Mouse (Mus musculus): ENCODE data around the gene Mfn2. TPM values are rescaled to one million over a fixed set of nuclear protein-coding genes. Genes with fewer than 3 reads are reported as not detected.

Gene Mfn2
- total and polyA plus RNA-seq, 2 experiments from 2014 or later: 86.1 to 86.8 TPM

GRCm38 (mm10) chr4:147934611-147935010 is 30.1 kb upstream of the Mfn2 start:
- no peaks in the 10 kb centered on the region for H3K4me1 ChIP-seq (ENCODE audit: insufficient read depth, low read length)
- H3K9ac ChIP-seq (replicated peaks; ENCODE audit: low read length): no peak overlapping the region
- no peak for TF ChIP-seq CTCF (IDR thresholded peaks at IDR 0.05; ENCODE audit: low read depth)
- H3K9me3 ChIP-seq (ENCODE audit: low read length): no peaks in the 10 kb centered on the region
- H3K27ac ChIP-seq: no peak overlapping the region
- 78% methylated on average over 4 of the region's 4 CpGs for WGBS
- H3K4me3 ChIP-seq (ENCODE audit: low read length): no peak overlapping the region
- H3K36me3 ChIP-seq (ENCODE audit: insufficient read depth, low read length): no peaks in the 10 kb centered on the region
- no peaks in the 10 kb centered on the region for H3K27me3 ChIP-seq (ENCODE audit: insufficient read depth, low read length)
- H3K4me2 ChIP-seq (ENCODE audit: low read depth, low read length): no peak overlapping the region
- ATAC-seq (no peak), DNase-seq (ENCODE audit: low spot score) (no peak)

GRCm38 (mm10) chr4:147934134-147934533 is 29.6 kb upstream of the Mfn2 start:
- Histone ChIP-seq H3K27ac (no peak overlapping the region), H3K27me3 (ENCODE audit: insufficient read depth, low read length) (no peaks in the 10 kb centered on the region), H3K36me3 (ENCODE audit: insufficient read depth, low read length) (no peaks in the 10 kb centered on the region), H3K4me2 (ENCODE audit: low read depth, low read length) (no peak overlapping the region), H3K4me1 (ENCODE audit: insufficient read depth, low read length) (no peaks in the 10 kb centered on the region), H3K4me3 (ENCODE audit: low read length) (no peak overlapping the region), H3K9me3 (ENCODE audit: low read length) (no peaks in the 10 kb centered on the region), H3K9ac (replicated peaks; ENCODE audit: low read length) (no peak overlapping the region)
- 44% methylated on average over 3 of the region's 3 CpGs for WGBS
- DNase-seq (ENCODE audit: low spot score) (no peak), ATAC-seq (no peak)
- TF ChIP-seq CTCF (IDR thresholded peaks at IDR 0.05; ENCODE audit: low read depth): no peak

- Histone ChIP-seq H3K9ac (replicated peaks; ENCODE audit: low read length) (no peak overlapping the region), H3K4me1 (ENCODE audit: insufficient read depth, low read length) (no peaks in the 10 kb centered on the region), H3K27ac (no peak overlapping the region), H3K9me3 (ENCODE audit: low read length) (no peaks in the 10 kb centered on the region), H3K4me2 (ENCODE audit: low read depth, low read length) (no peak overlapping the region), H3K36me3 (ENCODE audit: insufficient read depth, low read length) (no peaks in the 10 kb centered on the region), H3K4me3 (ENCODE audit: low read length) (no peak overlapping the region), H3K27me3 (ENCODE audit: insufficient read depth, low read length) (no peaks in the 10 kb centered on the region)
- DNase-seq (ENCODE audit: low spot score) (no peak), ATAC-seq (no peak)
- no peak for TF ChIP-seq CTCF (IDR thresholded peaks at IDR 0.05; ENCODE audit: low read depth)
- 93% methylated on average over 14 of the region's 14 CpGs for WGBS
These were observed 26.4 kb upstream of the Mfn2 start for GRCm38 (mm10) chr4:147930946-147931345.

- Histone ChIP-seq H3K4me3 (ENCODE audit: low read length) (no peak overlapping the region), H3K36me3 (ENCODE audit: insufficient read depth, low read length) (no peaks in the 10 kb centered on the region), H3K4me2 (ENCODE audit: low read depth, low read length) (no peak overlapping the region), H3K9me3 (ENCODE audit: low read length) (no peaks in the 10 kb centered on the region), H3K4me1 (ENCODE audit: insufficient read depth, low read length) (no peaks in the 10 kb centered on the region), H3K27ac (no peak overlapping the region), H3K27me3 (ENCODE audit: insufficient read depth, low read length) (no peaks in the 10 kb centered on the region), H3K9ac (replicated peaks; ENCODE audit: low read length) (no peak overlapping the region)
- DNase-seq (ENCODE audit: low spot score) (no peak), ATAC-seq (peak; percentile 46)
- 63% methylated on average over 7 of the region's 7 CpGs for WGBS
- no peak for TF ChIP-seq CTCF (IDR thresholded peaks at IDR 0.05; ENCODE audit: low read depth)
These were observed 24.0 kb upstream of the Mfn2 start for GRCm38 (mm10) chr4:147928540-147928939.

GRCm38 (mm10) chr4:147928136-147928535 is 23.6 kb upstream of the Mfn2 start:
- no peak for TF ChIP-seq CTCF (IDR thresholded peaks at IDR 0.05; ENCODE audit: low read depth)
- Histone ChIP-seq H3K4me3 (ENCODE audit: low read length) (no peak overlapping the region), H3K36me3 (ENCODE audit: insufficient read depth, low read length) (no peaks in the 10 kb centered on the region), H3K4me2 (ENCODE audit: low read depth, low read length) (no peak overlapping the region), H3K27me3 (ENCODE audit: insufficient read depth, low read length) (no peaks in the 10 kb centered on the region), H3K9ac (replicated peaks; ENCODE audit: low read length) (no peak overlapping the region), H3K9me3 (ENCODE audit: low read length) (no peaks in the 10 kb centered on the region), H3K4me1 (ENCODE audit: insufficient read depth, low read length) (no peaks in the 10 kb centered on the region), H3K27ac (no peak overlapping the region)
- DNase-seq (ENCODE audit: low spot score) (no peak), ATAC-seq (peak; percentile 51)
- WGBS: 16% methylated on average over 8 of the region's 9 CpGs

- Histone ChIP-seq H3K27me3 (ENCODE audit: insufficient read depth, low read length) (no peaks in the 10 kb centered on the region), H3K4me2 (ENCODE audit: low read depth, low read length) (no peak overlapping the region), H3K9me3 (ENCODE audit: low read length) (no peaks in the 10 kb centered on the region), H3K27ac (no peak overlapping the region), H3K9ac (replicated peaks; ENCODE audit: low read length) (no peak overlapping the region), H3K36me3 (ENCODE audit: insufficient read depth, low read length) (no peaks in the 10 kb centered on the region), H3K4me3 (ENCODE audit: low read length) (no peak overlapping the region), H3K4me1 (ENCODE audit: insufficient read depth, low read length) (no peaks in the 10 kb centered on the region)
- no peak for TF ChIP-seq CTCF (IDR thresholded peaks at IDR 0.05; ENCODE audit: low read depth)
- WGBS: 45% methylated on average over 8 of the region's 8 CpGs
- DNase-seq (ENCODE audit: low spot score) (no peak), ATAC-seq (no peak)
These were observed 23.2 kb upstream of the Mfn2 start for GRCm38 (mm10) chr4:147927705-147928104.

GRCm38 (mm10) chr4:147922341-147922740 is 17.8 kb upstream of the Mfn2 start:
- Histone ChIP-seq H3K4me1 (ENCODE audit: insufficient read depth, low read length) (no peaks in the 10 kb centered on the region), H3K36me3 (ENCODE audit: insufficient read depth, low read length) (no peaks in the 10 kb centered on the region), H3K27me3 (ENCODE audit: insufficient read depth, low read length) (no peaks in the 10 kb centered on the region), H3K4me3 (ENCODE audit: low read length) (no peak overlapping the region), H3K4me2 (ENCODE audit: low read depth, low read length) (no peak overlapping the region), H3K9ac (replicated peaks; ENCODE audit: low read length) (no peak overlapping the region), H3K9me3 (ENCODE audit: low read length) (no peaks in the 10 kb centered on the region), H3K27ac (no peak overlapping the region)
- DNase-seq (ENCODE audit: low spot score) (no peak), ATAC-seq (no peak)
- WGBS: 78% methylated on average over 11 of the region's 11 CpGs
- no peak for TF ChIP-seq CTCF (IDR thresholded peaks at IDR 0.05; ENCODE audit: low read depth)
